ENCODE assay signal across 9 mouse cellular contexts in genomic region chr14:8255076-8255729, GRCm38 (mm10). TPM values are rescaled to one million over a fixed set of nuclear protein-coding genes. Genes with fewer than 3 reads are reported as not detected.
DNase-seq lines count a peak whose midpoint lies in the region; ATAC-seq and TF ChIP-seq lines count a peak whose summit lies in the region.
"Had no signal": no experiment of that assay in that cellular context is flagged by ENCODE, and none has a peak within 500 bp of the region (broad histone marks: within the 10 kb centered on the region; RNA-seq: fewer than 3 reads in every experiment).

No protein-coding gene starts in this region.

- peak; percentile 54 for DNase-seq in ovary, postnatal 14 days (ENCODE audit: low spot score)
- DNase-seq in ovary, adult 18-20 months (ENCODE audit: low spot score), result no peak
- DNase-seq in c-Kit-positive CD71-positive TER-119-negative erythroid progenitor cells, embryonic 14.5 days (ENCODE audit: low read depth), result peak; percentile 27
- peak; percentile 45 for DNase-seq in forelimb bud, embryonic 11.5 days (ENCODE audit: low read depth, low spot score)
- DNase-seq in kidney, adult 2 months, result peak; percentile 78
- DNase-seq in limb, embryonic 14.5 days (ENCODE audit: low spot score), result peak; percentile 63
- DNase-seq in neural tube, embryonic 11.5 days (ENCODE audit: low spot score), result peak; percentile 53
- peak; percentile 42 to 56 for DNase-seq in thymus, postnatal 36 days

- H3K9me3 ChIP-seq in limb, embryonic 14.5 days (ENCODE audit: control insufficient read depth, low read length), result no peaks in the 10 kb centered on the region
- no peaks in the 10 kb centered on the region for H3K9me3 ChIP-seq in neural tube, embryonic 11.5 days (ENCODE audit: control insufficient read depth, low read length)
- H3K9me3 ChIP-seq: limb, embryonic 15.5 days had no signal

- peak; percentile 39; the same call in 1 of the 2 replicates for ATAC-seq in limb, embryonic 14.5 days (ENCODE audit: low FRiP score, low read depth)
- 0 out of 2 replicates have a peak, but pooled peaks have one; percentile 38 for ATAC-seq in neural tube, embryonic 11.5 days (ENCODE audit: insufficient read depth, low FRiP score, low TSS enrichment)

- H3K4me2 ChIP-seq in limb, embryonic 14.5 days (replicated peaks; ENCODE audit: low read depth, low read length, severe bottlenecking), result no peak overlapping the region
- no peak overlapping the region for H3K4me2 ChIP-seq in neural tube, embryonic 11.5 days (ENCODE audit: low read depth)
- H3K4me2 ChIP-seq: limb, embryonic 15.5 days had no signal

- H3K27ac ChIP-seq in kidney, adult 2 months (ENCODE audit: insufficient read depth, low read depth, low read length), result no peak overlapping the region
- H3K27ac ChIP-seq in limb, embryonic 14.5 days (replicated peaks; ENCODE audit: low read depth, low read length), result no peak overlapping the region
- H3K27ac ChIP-seq in neural tube, embryonic 11.5 days (ENCODE audit: low read depth, low read length), result no peak overlapping the region
- H3K27ac ChIP-seq: limb, embryonic 15.5 days had no signal

- WGBS in kidney, adult 2 months, result 62% methylated on average over 7 of the region's 7 CpGs
- 69% methylated on average over 7 of the region's 7 CpGs for WGBS in limb, embryonic 14.5 days
- 80% methylated on average over 7 of the region's 7 CpGs for WGBS in neural tube, embryonic 11.5 days

- H3K36me3 ChIP-seq in kidney, adult 2 months (ENCODE audit: control insufficient read depth, insufficient read depth, low read length), result no peaks in the 10 kb centered on the region
- no peaks in the 10 kb centered on the region for H3K36me3 ChIP-seq in limb, embryonic 14.5 days (ENCODE audit: control insufficient read depth, insufficient read depth, low read length)
- no peaks in the 10 kb centered on the region for H3K36me3 ChIP-seq in neural tube, embryonic 11.5 days (ENCODE audit: control insufficient read depth, insufficient read depth, low read length)
- H3K36me3 ChIP-seq: limb, embryonic 15.5 days had no signal

- no peak overlapping the region for H3K9ac ChIP-seq in limb, embryonic 14.5 days (ENCODE audit: low read depth, low read length, severe bottlenecking)
- no peak overlapping the region for H3K9ac ChIP-seq in neural tube, embryonic 11.5 days (ENCODE audit: low read length)
- H3K9ac ChIP-seq: limb, embryonic 15.5 days had no signal

- TF ChIP-seq POLR2A in kidney, adult 2 months (IDR thresholded peaks at IDR 0.05; ENCODE audit: low read depth, low read length), result no peak
- TF ChIP-seq POLR2A in limb, embryonic 14.5 days (IDR thresholded peaks at IDR 0.05; ENCODE audit: borderline replicate concordance, extremely low read depth, insufficient read depth, insufficient read length), result no peak

- H3K27me3 ChIP-seq in kidney, adult 2 months (replicated peaks; ENCODE audit: control insufficient read depth, insufficient read depth, low read length), result no peaks in the 10 kb centered on the region
- H3K27me3 ChIP-seq in limb, embryonic 14.5 days (ENCODE audit: control insufficient read depth, insufficient read depth, low read length), result no peaks in the 10 kb centered on the region
- H3K27me3 ChIP-seq in neural tube, embryonic 11.5 days (ENCODE audit: control insufficient read depth, insufficient read depth, low read length), result no peaks in the 10 kb centered on the region

- TF ChIP-seq CTCF in kidney, adult 2 months (conservative IDR thresholded peaks at IDR 0.05; ENCODE audit: insufficient read depth, insufficient read length, low read depth, low read length), result peak; percentile 45

- peaks cover 18% of the 10 kb centered on the region for H3K4me1 ChIP-seq in kidney, adult 2 months (ENCODE audit: control insufficient read depth, insufficient read depth, low read length)
- no peaks in the 10 kb centered on the region for H3K4me1 ChIP-seq in limb, embryonic 14.5 days (ENCODE audit: control insufficient read depth, insufficient read depth, low read length)
- no peaks in the 10 kb centered on the region for H3K4me1 ChIP-seq in neural tube, embryonic 11.5 days (ENCODE audit: control insufficient read depth, insufficient read depth, low read length)

- H3K4me3 ChIP-seq in kidney, adult 2 months (ENCODE audit: insufficient read depth, low read depth, low read length), result no peak overlapping the region
- H3K4me3 ChIP-seq in limb, embryonic 14.5 days (replicated peaks; ENCODE audit: low read length), result no peak overlapping the region
- no peak overlapping the region for H3K4me3 ChIP-seq in neural tube, embryonic 11.5 days (ENCODE audit: low read depth, low read length)
- H3K4me3 ChIP-seq: limb, embryonic 15.5 days had no signal

RNA-seq across cellular contexts. Expression of gene Acox2, which starts 4.0 kb away (rescaled TPM):
- 190 and 252 TPM in 2 replicates for polyA plus RNA-seq in kidney, adult 2 months (2012; rRNA removed)
- polyA plus RNA-seq in limb, embryonic 14.5 days (2012; rRNA removed), result 0.05 and 0.41 TPM in 2 replicates
- not detected in 2 replicates for polyA plus RNA-seq in limb, embryonic 14.5 days (2014; fragmentation: Nextera tagmentation; extraction: Ambion mirVana)
- 0.20 TPM in 1 of 2 replicates, not detected in the other for polyA plus RNA-seq in neural tube, embryonic 11.5 days (2014; fragmentation: Nextera tagmentation; extraction: Ambion mirVana)

RNA-seq across cellular contexts. Expression of gene Kctd6, which starts 41.3 kb away (rescaled TPM):
- 16.2 and 17.2 TPM in 2 replicates for polyA plus RNA-seq in kidney, adult 2 months (2012; rRNA removed)
- polyA plus RNA-seq in limb, embryonic 14.5 days (2012; rRNA removed), result 11.2 and 12.3 TPM in 2 replicates
- 15.8 and 19.5 TPM in 2 replicates for polyA plus RNA-seq in limb, embryonic 14.5 days (2014; fragmentation: Nextera tagmentation; extraction: Ambion mirVana)
- 15.5 and 17.8 TPM in 2 replicates for polyA plus RNA-seq in neural tube, embryonic 11.5 days (2014; fragmentation: Nextera tagmentation; extraction: Ambion mirVana)

Comparison
In these comparisons a context has a peak if more than half of its experiments do, and no peak if none do; other contexts are left out.
1. RNA of gene Acox2, which starts 4.0 kb away (polyA plus RNA-seq): 190 to 252 TPM in kidney, adult 2 months; 0.05 to 0.41 TPM in limb, embryonic 14.5 days and 0.20 TPM in neural tube, embryonic 11.5 days; every median in the first group is over 100 times any median in the second.